11 mouse cellular contexts compared by ENCODE assay signal in genomic region chr4:122933857-122934256, GRCm38 (mm10). TPM values are rescaled to one million over a fixed set of nuclear protein-coding genes. Genes with fewer than 3 reads are reported as not detected.
DNase-seq lines count a peak whose midpoint lies in the region; ATAC-seq and TF ChIP-seq lines count a peak whose summit lies in the region.
"Had no signal": no experiment of that assay in that cellular context is flagged by ENCODE, and none has a peak within 500 bp of the region (broad histone marks: within the 10 kb centered on the region; RNA-seq: fewer than 3 reads in every experiment).

No protein-coding gene starts in this region.

- H3K4me1 ChIP-seq in kidney, embryonic 15.5 days = peaks cover 11% of the 10 kb centered on the region; the same call in 1 of the 2 replicates
- no peaks in the 10 kb centered on the region for H3K4me1 ChIP-seq in embryonic facial prominence, embryonic 10.5 days
- no peaks in the 10 kb centered on the region for H3K4me1 ChIP-seq in cerebellum, adult 2 months (ENCODE audit: control insufficient read depth, insufficient read depth, low read length)
- H3K4me1 ChIP-seq: intestine, embryonic 15.5 days; neural tube, embryonic 15.5 days had no signal

- no peaks in the 10 kb centered on the region for H3K36me3 ChIP-seq in kidney, embryonic 15.5 days
- H3K36me3 ChIP-seq in embryonic facial prominence, embryonic 10.5 days (replicated peaks) = no peaks in the 10 kb centered on the region
- H3K36me3 ChIP-seq: intestine, embryonic 15.5 days; neural tube, embryonic 15.5 days had no signal

- H3K27me3 ChIP-seq in kidney, embryonic 15.5 days = no peaks in the 10 kb centered on the region
- no peaks in the 10 kb centered on the region for H3K27me3 ChIP-seq in embryonic facial prominence, embryonic 10.5 days (replicated peaks; ENCODE audit: low read depth, poor library complexity, severe bottlenecking)
- H3K27me3 ChIP-seq in cerebellum, adult 2 months (ENCODE audit: control insufficient read depth, insufficient read depth, low read length) = no peaks in the 10 kb centered on the region
- H3K27me3 ChIP-seq: intestine, embryonic 15.5 days; neural tube, embryonic 15.5 days had no signal

- TF ChIP-seq CTCF in cerebellum, adult 2 months (IDR thresholded peaks at IDR 0.05; ENCODE audit: borderline replicate concordance, insufficient read depth, low read depth, low read length) = no peak

- peak; percentile 86 for DNase-seq in A20 (ENCODE audit: low read depth, low spot score)
- DNase-seq in spleen, adult 12 weeks (ENCODE audit: low spot score) = peak; percentile 21
- DNase-seq in embryonic facial prominence, embryonic 10.5 days (ENCODE audit: low spot score) = no peak
- no peak for DNase-seq in cerebellum, adult 2 months
- DNase-seq in retina, embryonic 14.5 days (ENCODE audit: low spot score) = no peak
- DNase-seq in left cerebral cortex, postnatal 14 days (ENCODE audit: low spot score in 2 of 2) = no peak
- DNase-seq: midbrain, embryonic 14.5 days had no signal

- 22% methylated on average over 3 of the region's 3 CpGs for WGBS in kidney, embryonic 15.5 days
- WGBS in embryonic facial prominence, embryonic 10.5 days = 54% methylated on average over 3 of the region's 3 CpGs
- WGBS in cerebellum, adult 2 months = 37% methylated on average over 3 of the region's 3 CpGs

- no peak overlapping the region for H3K4me2 ChIP-seq in kidney, embryonic 15.5 days
- H3K4me2 ChIP-seq: intestine, embryonic 15.5 days; neural tube, embryonic 15.5 days had no signal

- H3K9me3 ChIP-seq in kidney, embryonic 15.5 days (replicated peaks) = no peaks in the 10 kb centered on the region
- H3K9me3 ChIP-seq in embryonic facial prominence, embryonic 10.5 days = no peaks in the 10 kb centered on the region
- H3K9me3 ChIP-seq: intestine, embryonic 15.5 days; neural tube, embryonic 15.5 days had no signal

- peak; percentile 75 for ATAC-seq in CD4-positive, CD25-positive, alpha-beta regulatory T cell, adult 4 months
- ATAC-seq in kidney, embryonic 15.5 days (replicated peaks; ENCODE audit: low FRiP score) = peak; percentile 49; the same call in 1 of the 2 replicates
- ATAC-seq: intestine, embryonic 15.5 days had no signal

- H3K4me3 ChIP-seq in kidney, embryonic 15.5 days (replicated peaks) = no peak overlapping the region
- no peak overlapping the region for H3K4me3 ChIP-seq in embryonic facial prominence, embryonic 10.5 days
- no peak overlapping the region for H3K4me3 ChIP-seq in cerebellum, adult 2 months (replicated peaks; ENCODE audit: insufficient read depth, low read depth, low read length)
- H3K4me3 ChIP-seq: intestine, embryonic 15.5 days; neural tube, embryonic 15.5 days had no signal

- TF ChIP-seq POLR2A in cerebellum, adult 2 months (IDR thresholded peaks at IDR 0.05; ENCODE audit: borderline replicate concordance, insufficient read depth, low read length) = no peak

- H3K27ac ChIP-seq in kidney, embryonic 15.5 days = peak overlapping the region; percentile 75
- H3K27ac ChIP-seq in embryonic facial prominence, embryonic 10.5 days (replicated peaks) = no peak overlapping the region
- no peak overlapping the region for H3K27ac ChIP-seq in cerebellum, adult 2 months (ENCODE audit: insufficient read depth, low read length)
- H3K27ac ChIP-seq: intestine, embryonic 15.5 days; neural tube, embryonic 15.5 days had no signal

- intact Hi-C loops in left cerebral cortex, postnatal 14 days (cut with DNase I) = no loop called here

- H3K9ac ChIP-seq in kidney, embryonic 15.5 days = no peak overlapping the region
- H3K9ac ChIP-seq: intestine, embryonic 15.5 days; neural tube, embryonic 15.5 days had no signal

RNA-seq across cellular contexts. Expression of gene Mfsd2a, which starts 27.1 kb away (rescaled TPM):
- 1 to 10 TPM in 1 of 2 experiments, under 1 TPM in 1; 0.93 to 1.5 TPM for polyA plus RNA-seq in CD4-positive, CD25-positive, alpha-beta regulatory T cell, adult 4 months (2017; shearing (Covaris generic))
- 3.3 and 4.0 TPM in 2 replicates for polyA plus RNA-seq in kidney, embryonic 15.5 days (2015; fragmentation: Nextera tagmentation; extraction: Ambion mirVana)
- 10.1 and 12.9 TPM in 2 replicates for polyA plus RNA-seq in embryonic facial prominence, embryonic 10.5 days (2016; fragmentation: Nextera tagmentation; extraction: Ambion mirVana)
- polyA plus RNA-seq in cerebellum, adult 2 months (2012; rRNA removed) = 32.9 and 34.4 TPM in 2 replicates
- total RNA-seq in left cerebral cortex, postnatal 14 days (2021) = 10 to 100 TPM; 57.2 to 63.3 TPM

RNA-seq across cellular contexts. Expression of gene Cap1, which starts 48.0 kb away (rescaled TPM):
- 100 to 1,000 TPM; 298 to 352 TPM for polyA plus RNA-seq in CD4-positive, CD25-positive, alpha-beta regulatory T cell, adult 4 months (2017; shearing (Covaris generic))
- polyA plus RNA-seq in kidney, embryonic 15.5 days (2015; fragmentation: Nextera tagmentation; extraction: Ambion mirVana) = 71.3 and 79.5 TPM in 2 replicates
- 72.6 and 73.9 TPM in 2 replicates for polyA plus RNA-seq in embryonic facial prominence, embryonic 10.5 days (2016; fragmentation: Nextera tagmentation; extraction: Ambion mirVana)
- polyA plus RNA-seq in cerebellum, adult 2 months (2012; rRNA removed) = 82.1 and 89.7 TPM in 2 replicates
- total RNA-seq in left cerebral cortex, postnatal 14 days (2021) = 100 to 1,000 TPM; 233 to 251 TPM

Comparison
In these comparisons a context has a peak if more than half of its experiments do, and no peak if none do; other contexts are left out.
1. DNase-seq: peak in A20 (single experiment) and spleen, adult 12 weeks (single experiment); none in embryonic facial prominence, embryonic 10.5 days (single experiment), cerebellum, adult 2 months (0 of 2), retina, embryonic 14.5 days (single experiment) and left cerebral cortex, postnatal 14 days (0 of 2).